Mouse (Mus musculus): ENCODE measurements around the gene Inhbe.

Inhbe gene

DNA sequence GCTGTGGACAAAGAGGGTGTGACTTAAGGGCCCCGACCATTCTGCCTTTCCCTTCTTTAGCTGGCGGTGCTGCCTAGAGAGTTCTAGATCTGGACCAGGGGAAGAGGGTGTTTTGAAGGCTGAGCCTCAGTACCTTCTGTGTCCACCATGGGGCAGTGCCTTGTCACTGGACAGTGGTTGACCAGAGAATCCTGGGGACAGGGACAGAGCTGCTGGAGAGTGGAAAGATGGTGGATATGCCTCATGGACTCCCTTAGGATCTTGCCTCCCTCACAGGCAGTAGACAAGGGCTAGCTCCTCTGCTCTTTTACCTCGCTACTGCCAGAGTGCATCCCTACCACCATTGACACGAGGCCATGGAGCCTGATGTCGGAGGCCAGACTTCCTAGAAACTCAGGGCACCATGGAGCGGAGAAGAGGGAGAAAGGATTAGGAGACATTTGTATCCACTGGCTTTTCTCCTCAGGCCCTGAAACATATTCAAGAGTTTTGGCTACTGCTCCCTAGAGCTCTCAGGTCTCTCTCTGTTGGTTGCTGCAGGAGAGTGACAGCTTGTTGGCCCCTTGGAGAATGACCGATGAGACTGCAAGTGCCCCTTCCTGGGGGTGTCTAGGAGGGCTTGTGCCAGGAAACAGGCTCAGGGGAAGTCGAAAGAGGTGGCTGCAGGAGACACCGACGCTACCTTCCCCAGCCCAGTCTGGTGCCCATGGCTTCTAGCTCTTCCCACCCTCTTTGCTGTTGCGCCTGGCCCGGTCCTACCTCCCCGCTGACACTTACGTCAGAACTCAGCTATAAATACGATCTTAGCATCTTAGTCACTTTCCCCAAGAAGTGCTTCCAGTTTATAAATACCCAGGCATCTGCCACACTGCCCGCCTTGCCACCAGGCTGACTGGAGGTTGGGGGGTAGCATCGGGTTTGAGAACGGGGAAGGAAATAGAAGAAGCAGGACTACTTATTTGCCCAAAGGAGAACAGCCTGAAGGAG, at the start of gene Inhbe:
TSS of gene Inhbe (minus strand) at position 503 of the 987 bp plus-strand sequence.
- no peak for DNase-seq (ENCODE audit: low read depth, low spot score)

DNA sequence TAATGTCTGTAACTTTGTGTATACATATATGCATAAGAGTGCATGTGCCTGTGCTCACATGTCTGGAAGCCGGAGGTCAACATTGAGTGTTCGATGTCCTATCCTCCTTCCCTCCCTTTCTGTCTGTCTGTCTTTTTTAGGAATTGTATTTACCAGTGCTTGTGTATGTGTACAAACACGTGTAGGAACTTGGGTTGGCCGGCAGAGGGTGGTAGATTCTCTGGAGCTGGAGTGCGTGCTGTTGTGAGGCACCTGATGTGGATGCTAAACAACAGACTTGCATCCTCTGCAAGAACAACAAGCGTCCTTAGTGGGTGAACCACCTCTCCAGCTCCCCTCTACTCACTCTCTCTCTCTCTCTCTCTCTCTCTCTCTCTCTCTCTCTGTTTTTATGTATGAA, 37.6 kb upstream of the Inhbe start:
- no peak for DNase-seq (ENCODE audit: low read depth, low spot score)

DNA sequence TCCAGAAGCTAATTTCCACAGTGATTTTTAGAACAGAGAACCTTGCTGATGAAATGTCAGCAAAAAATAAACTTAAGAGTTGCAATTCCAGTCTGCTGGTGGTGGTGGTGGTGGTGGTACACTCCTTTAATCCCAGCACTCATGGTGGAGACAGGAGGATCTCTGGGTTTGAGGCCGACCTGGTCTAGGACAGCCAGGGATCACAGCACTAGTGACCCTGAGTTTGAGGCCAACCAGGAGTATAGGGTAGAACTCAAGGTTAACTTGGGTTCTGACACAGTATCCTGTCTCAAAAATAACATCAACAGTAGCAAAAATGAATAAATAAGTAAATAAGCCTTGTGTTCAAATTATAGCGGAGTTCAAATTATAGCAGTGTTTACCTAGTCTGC, 27.5 kb upstream of the Inhbe start:
- DNase-seq (ENCODE audit: low read depth, low spot score), result no peak

DNA sequence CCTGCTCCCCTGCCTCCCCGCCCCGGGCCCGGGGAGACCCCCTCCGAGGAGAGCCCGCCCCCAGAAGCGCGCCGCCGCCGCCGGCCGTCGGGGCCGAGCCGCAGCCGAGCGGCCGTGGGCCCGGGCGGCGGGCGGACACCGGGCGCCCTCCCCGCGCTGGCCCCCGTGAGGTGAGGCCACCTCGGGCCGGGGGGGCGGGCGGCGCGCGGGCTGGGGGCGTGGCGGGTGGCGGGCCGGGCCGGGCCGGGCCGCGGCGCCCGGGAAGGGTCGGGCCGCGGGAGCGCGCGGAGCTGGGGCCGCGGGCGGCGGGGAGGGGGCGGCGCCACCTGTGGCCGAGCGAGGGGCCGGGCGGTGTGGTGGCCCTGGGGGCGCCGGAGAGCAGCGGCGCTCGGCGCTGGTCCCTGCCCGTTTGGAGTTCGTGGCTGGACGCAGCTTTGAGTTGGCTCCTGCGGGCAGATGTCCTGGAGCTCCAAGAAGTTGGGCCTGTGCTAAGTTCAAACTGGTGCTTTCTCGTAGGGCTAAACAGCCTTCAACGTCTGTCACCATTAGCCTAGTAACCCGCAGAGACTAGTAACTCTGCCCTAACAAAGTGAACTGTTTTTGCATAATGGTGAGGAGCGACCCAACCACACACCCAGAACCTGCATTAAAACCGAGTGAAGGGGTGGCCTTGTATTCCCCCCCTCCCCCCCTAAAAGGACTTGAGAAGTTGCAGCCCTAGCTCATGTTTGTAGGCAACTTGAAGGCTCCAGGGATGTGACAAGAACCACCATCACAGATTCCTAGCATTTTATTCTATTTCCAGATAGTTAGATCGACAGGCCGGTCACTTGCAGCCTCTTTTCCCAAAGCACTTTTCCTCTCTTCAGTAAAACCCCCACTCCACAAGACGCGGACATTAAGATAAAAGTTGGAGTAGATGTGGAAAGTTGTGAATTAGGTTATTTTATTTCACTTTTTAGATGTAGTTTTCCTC, 26.8 kb upstream of the Inhbe start:
- DNase-seq (ENCODE audit: low read depth, low spot score), result peak; percentile 40

DNA sequence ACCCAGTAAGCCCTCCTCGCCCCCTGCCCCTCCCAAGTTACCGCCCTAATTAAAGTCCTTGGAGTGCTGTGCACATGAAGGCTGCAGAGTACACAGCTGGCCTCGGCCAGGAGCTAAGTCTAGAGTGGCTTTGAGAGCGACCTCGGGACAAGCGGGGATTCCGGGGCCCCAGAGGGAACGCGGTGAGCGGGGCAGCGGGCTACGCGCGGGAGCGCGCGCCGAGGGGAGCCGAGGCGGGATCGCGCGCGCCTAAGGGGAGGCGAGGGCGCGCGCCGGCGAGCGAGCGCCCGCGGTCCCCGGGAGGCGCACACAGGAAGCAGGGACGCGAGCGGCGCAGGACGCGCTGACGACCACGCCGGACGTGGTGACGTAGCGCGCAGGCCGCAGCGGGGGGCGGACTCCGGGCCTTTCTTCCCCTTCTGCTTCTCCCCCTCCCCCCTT, 26.1 kb upstream of the Inhbe start, which contains the start of gene R3hdm2:
TSS of gene R3hdm2 (plus strand) at position 77 of the 441 bp plus-strand sequence.
- peak; percentile 89 for DNase-seq (ENCODE audit: low read depth, low spot score)

DNA sequence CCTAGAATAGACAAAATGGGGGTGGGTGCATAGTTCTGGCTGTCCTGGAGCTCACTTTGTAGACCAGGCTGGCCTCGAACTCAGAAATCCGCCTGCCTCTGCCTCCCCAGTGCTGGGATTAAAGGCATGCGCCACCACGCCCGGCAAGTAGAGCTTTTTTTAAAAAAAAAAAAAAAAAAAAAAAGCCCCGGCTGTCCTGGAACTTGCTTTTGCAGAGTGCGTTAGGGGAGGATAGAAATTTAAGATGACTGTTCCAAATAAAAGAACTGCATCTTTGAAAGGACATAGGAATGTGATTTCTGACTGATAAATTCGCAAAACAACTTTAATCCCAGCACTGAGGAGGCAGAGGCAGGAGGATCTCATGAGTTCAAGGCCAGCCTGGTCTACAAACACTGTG, 25.4 kb upstream of the Inhbe start:
- DNase-seq (ENCODE audit: low read depth, low spot score), result no peak

DNA sequence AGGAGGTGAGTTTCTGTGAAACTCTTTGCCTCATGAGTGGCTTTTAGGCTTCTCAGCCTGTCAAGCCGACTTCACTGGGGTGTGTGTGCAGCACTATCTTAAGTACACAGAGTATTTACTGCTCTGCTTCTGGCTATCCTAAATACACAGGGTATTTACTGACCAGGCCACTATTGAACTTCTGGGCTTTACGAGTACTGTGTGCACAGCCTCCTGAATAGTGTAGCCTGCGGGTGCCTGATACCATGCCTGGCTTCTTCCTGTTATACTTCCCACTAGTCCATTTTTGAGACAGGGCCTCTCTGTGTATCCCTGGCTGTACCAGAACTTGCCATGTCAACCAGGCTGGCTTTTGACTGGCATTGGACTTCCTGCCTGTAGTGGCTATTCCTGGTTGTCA, 23.5 kb upstream of the Inhbe start:
- DNase-seq (ENCODE audit: low read depth, low spot score), result no peak

DNA sequence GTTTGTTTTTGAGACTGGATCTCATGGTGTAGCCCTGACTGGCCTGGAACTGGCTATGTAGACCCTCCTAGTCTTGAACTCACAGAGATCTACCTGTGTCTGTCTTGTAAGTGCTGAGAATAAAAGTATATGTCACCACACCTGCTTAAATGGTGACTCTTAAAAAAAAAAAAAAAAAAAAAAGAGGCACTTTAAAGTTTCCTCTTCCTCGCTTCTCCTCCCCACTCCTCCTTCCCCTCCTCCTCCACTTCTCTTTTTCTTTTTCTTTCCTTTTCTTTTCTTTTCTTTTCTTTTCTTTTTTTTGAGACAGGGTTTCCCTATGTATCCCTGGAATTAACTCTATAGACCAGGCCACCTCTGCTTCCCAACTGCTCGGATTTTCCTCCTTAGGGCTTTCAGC, 16.8 kb upstream of the Inhbe start:
- no peak for DNase-seq (ENCODE audit: low read depth, low spot score)

DNA sequence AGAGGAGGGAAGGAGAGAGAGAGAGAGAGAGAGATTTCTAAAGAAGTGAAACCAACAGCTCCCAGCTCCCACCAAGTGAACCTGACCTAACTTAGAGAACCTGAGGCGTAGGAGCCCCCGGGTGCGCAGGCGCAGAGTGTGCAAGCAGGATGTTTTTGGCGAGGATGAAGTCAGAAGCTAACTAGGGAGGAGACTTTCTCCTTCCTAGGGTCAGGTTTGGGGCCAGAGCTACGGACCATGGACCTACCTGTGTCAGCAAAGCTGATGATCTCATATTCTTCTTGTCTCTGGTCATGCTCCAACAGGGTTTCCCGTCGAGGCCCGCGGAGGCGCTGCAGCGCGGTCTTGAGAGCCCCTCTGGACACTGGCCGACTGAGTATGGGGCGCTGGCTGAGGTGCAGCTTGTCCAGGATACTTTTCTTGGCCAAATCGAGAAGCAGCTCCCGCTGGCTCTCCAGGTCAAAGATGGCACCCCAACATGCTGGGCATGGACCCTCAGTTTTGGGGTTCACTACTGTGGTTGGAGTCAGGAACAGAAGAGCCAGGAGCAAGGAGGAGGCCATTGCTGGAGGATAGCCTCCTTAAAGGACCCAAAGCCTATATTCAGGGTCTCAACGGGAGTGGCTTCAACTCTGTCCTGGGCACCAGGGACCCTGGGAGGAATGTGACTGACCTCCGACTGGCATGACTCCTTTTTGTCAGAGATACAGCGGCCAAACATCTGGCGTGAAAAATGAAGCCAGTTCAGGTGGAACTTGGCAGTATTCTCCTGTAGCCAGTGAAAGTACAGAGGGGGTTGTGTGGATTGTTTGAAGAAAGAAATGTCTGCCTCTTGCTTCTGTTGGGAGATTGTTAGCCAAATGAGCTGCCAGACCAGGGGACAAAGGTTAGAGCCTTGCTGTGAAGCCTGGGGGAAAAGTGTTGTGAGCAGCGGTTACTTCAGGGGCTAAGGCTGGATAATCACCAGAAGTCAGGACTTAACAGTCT, 15.9 kb upstream of the Inhbe start, which contains the start of gene Inhbc:
TSS of gene Inhbc (minus strand) at position 598 of the 987 bp plus-strand sequence.
- no peak for DNase-seq (ENCODE audit: low read depth, low spot score)

DNA sequence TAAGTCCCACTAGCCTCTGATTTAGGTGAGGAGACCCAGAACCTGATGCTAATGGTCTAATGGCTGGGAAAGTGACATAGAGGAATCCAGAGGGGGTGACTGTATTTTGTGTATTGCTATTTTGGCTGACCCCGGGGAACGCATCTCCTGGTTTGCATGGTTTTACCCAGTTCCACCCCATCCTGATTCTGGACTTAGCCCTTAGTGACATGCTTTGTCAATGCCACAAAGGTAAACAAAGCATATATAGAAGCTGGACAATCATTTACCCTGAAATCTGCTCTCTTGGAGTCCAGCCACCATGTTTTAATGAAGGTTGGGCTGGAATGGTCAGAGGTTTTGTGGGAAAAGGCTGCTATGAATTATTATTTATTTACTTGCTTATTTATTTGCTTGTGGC, 14.1 kb upstream of the Inhbe start:
- no peak for DNase-seq (ENCODE audit: low read depth, low spot score)

DNA sequence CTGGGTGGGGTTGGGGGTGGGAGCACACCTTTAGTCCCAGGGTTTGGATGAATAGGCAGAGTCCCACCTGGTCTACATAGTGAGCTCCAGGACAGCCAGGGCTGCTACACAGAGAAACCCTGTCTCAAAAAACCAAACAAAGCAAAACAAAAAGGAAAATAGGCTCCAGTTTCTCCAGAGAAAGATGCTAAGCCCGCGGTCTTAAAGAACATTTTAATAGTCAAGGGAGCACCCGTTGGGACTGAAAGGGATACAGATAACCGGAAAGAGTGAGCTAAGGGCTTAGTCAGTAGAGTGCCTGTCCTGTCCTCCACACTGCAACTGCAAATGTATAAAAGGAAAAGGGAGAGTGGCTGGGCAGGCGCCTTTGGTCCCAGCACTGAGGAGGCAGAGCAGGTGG, 12.9 kb upstream of the Inhbe start:
- no peak for DNase-seq (ENCODE audit: low read depth, low spot score)

DNA sequence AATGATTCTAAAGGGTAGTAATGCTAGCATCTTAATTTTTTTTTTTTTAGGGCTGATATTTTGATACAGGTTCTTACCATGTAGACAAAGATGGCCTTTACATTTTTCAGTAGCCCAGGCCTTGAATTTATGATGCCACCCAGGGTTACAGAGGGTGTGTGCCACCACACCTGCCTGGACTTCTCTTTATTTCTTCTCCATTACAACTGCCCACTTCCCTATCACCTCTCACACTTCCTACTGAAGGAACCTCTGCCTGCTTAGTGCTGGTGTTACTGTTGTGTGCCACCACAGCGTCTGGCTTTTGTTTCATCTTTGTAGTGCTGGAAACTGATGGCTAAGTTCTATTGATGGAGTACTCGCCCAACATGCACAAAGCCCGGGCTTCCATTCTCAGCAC, 6.5 kb upstream of the Inhbe start:
- DNase-seq (ENCODE audit: low read depth, low spot score), result no peak

DNA sequence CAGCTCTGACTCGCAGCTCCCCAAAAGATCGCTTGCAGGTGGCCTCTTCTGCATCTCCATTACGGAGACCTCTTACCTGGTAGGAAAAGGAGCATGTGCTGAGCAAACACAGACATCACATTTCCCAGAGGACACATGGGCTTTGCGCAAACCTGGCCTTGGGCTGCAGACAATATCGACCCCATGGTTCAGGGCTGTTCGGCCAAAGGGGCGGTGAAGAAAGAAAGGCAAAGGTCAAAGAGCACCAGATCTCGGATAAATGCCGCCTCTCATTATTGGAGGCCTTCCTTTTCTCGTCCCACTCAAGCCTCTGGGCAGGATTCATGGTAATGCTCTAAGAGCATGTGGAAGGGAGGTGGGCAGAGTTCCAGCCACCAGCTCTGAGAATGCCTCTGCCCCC, 1.1 kb upstream of the Inhbe start:
- no peak for DNase-seq (ENCODE audit: low read depth, low spot score)

DNA sequence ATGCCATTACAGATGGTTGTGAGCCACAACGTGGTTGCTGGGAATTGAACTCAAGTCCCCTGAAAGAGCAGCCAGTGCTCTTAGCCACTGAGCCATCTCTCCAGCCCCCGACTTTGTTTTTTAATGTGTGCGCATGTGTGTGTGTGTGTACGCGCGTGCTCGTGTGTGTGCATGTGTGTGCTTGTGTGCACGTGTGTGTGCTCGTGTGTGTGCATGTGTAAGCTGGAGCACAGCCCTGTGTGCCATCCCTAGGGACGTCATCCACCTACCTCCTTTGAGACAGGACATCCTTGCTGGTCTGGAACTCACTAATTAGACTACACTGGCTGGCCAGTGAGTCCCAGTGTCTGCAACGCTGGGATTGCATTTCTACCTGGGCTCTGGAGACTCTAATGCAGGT, 1.4 kb downstream of the Inhbe start:
- DNase-seq (ENCODE audit: low read depth, low spot score), result no peak

DNA sequence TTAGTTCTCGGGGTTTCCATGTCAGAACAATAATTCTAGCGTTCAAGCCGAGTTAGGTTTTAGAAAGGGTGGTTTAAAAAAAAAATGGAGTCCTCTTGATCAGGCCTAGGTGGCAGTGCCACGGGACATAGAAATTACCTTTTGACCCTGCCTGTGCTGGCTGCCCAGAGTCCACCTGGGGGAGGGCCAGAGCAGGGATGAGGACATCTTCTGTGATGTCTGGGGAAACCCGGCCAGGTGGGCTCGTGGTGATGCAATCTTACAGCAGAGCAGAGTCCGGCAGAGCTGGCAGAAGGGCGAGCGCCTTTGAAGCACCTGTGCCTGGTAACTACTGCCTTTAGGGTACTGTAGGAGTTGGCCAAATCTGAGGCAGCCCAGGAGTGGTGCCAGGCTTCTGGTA, 2.0 kb downstream of the Inhbe start:
- no peak for DNase-seq (ENCODE audit: low read depth, low spot score)

DNA sequence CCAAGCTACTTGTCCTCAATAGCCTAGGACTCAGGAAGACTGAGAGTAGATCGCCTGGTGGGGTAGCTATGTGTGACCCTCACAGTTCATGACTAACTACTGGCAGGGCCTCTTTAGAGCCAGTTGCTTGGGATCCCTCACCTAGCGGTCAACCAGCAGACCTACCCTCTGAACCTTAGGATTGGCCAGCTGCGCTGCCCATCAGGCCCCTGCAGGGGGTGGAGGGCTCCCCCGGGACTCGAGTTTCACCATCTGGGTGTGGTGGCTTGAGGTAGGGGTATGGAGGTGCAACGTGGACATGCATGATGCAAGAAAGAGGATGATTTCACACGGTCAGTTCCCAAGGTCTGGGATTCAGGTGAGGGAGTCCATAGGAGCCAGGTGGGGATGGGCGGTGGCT, 2.5 kb downstream of the Inhbe start:
- DNase-seq (ENCODE audit: low read depth, low spot score), result no peak

DNA sequence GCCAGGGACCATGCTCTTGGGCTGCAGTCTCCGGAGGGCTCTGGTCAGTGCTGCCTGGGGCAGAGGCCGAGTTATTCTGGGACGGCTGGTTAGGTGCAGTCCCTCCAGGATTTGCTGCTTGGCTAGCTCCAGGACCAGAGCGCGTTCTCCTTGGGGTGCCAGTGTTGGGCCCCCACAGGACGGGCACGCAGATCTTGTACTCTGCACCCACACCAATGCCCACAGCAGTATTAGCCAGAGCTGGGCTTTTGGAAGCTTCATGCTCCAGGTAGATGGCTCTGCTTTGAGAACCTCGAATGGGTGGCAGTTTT, 3.0 kb downstream of the Inhbe start:
- DNase-seq (ENCODE audit: low read depth, low spot score), result no peak

DNA sequence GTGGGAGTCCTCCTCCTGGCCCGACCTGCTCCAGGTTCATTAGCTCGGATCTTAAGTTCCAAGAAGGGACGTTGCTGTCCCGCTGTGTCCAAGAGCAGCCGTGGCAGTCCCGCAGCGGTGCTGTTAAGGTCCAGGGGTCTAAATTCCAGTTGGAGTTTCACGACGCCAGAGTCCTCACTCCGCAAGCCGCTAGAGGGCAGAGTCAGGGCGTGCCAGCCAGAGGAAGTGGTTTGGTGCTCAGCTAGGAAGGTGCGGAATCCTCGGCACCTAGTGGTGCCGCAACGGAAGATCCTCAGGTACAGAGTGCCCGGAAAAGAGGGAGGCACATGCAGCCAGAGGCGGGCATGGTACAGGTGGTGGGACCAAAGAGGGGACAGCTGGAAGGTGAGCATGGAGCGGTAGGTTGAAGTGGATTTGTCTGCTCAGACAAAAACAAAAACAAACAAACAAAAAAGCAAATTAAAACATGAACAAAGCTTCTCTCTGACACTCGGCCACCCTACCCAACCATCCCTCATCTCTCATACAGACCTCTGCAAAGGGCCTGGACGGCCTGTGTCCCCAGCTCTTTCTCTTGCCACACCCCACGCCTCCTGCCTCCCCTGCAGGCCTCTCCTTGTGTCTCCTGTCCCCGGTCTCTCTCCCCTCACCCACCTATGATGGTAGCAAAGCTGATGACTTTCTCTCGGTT, 3.5 kb downstream of the Inhbe start:
- DNase-seq (ENCODE audit: low read depth, low spot score), result peak; percentile 41

DNA sequence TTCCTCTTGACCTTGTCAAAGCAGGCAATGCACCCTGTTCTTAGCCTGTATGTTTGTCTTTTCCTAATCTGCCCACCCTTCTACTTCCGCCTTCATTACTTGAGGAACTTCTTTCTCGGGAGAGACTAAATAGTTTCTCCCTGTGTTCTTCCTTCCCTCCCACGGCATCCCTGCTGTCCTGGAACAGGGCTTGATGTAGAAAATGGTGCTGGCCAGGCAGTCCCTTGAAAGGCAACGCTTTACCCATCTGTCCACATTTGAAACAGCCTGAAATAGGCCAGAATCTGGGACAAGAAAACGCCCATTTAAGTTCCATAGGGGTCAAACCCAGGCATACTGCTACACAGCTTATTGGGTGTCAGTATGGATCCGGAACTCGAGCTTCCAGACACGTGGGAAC, 4.4 kb downstream of the Inhbe start:
- DNase-seq (ENCODE audit: low read depth, low spot score), result no peak

DNA sequence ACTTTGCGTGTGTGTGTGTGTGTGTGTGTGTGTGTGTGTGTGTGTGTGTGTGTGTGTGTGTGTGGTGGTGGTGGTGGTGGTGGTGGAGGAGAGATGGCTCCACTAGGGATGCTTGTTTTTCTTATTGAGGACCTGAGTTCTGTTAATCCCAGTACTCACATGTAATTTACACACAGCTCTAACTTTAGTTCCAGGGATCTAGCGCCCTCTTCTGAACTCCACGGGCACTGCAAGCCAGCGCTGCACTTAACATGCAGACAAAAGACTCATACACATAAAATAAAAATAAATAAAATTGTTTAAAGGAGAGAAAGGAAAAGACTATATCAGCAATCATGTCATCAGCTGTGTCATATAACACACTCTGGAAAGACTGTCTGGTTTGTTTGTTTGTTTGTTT, 5.3 kb downstream of the Inhbe start:
- DNase-seq (ENCODE audit: low read depth, low spot score), result no peak

All from retina, postnatal 7 days (tissue).